Mouse (Mus musculus): Measurements from ENCODE around the gene Gm14226.
"Not testable (repeated sequence)": the region's sequence is repeated elsewhere in the genome, so short reads cannot be mapped to it uniquely, and the experiment has no call there.

Gm14226 gene

DNA sequence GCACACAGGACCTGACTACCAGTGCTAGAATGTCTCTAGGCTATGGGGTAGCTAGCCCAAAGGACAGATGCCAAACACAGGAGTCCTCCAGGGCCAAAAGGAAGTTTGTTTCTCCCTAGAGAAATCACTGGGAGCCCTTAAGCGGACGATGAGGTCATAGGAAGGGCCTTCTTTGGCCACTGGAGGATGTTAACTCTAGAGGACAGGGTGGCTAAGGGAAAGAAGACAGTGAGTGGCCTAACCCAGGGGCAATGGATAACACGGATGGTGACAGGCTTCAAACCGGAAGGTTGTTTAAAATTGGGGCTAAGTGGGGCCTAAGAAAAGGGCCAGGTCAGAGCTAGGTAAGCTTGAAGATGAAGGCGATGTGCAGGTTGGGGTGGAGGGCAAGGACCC lies 32.0 kb downstream of the Gm14226 start:
- peak; percentile 50 for DNase-seq

- peak; percentile 96 for DNase-seq
These were observed 32.6 kb downstream of the Gm14226 start for GRCm38 (mm10) chr2:155050504-155051236.

- no peak for DNase-seq
These were observed 33.7 kb downstream of the Gm14226 start for GRCm38 (mm10) chr2:155051622-155052351.

GRCm38 (mm10) chr2:155052681-155053080 lies 34.6 kb downstream of the Gm14226 start:
- no peak for DNase-seq

DNA sequence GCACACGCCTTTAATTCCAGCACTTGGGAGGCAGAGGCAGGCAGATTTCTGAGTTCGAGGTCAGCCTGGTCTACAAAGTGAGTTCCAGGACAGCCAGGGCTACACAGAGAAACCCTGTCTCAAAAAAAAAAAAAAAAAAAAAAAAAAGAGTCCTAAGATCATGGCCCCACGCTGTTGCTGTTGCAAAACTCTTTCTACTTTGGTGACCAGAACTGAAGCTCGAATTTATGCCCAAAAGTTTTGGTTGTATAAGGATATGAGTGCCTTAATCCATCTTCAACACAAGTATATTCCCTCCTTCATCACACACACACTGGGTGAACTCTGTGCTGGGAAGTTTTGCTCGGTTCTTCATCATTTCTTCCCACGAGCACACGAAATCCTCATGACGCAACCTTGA lies 35.4 kb downstream of the Gm14226 start:
- DNase-seq = not testable (repeated sequence)

DNA sequence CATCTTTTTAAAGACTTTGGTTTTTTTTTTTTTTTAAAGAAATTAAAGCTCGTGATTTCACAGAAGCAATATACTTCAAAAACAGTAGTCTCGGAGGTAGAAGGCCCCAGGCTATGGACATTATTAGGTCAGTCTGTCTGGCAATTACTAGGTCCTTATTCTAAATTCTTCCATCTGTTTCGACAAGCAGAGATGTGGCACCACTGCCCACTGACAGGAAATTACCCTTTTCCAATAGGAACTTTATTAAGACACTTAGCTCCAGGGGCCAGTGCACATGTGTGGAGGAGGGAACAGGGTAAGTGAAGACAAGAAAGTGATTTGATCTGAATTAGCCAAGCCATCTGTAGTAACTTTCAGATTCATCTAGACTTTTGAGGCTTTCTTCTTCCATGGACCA lies 36.6 kb downstream of the Gm14226 start:
- no peak for DNase-seq

- DNase-seq = no peak
These were observed 38.1 kb downstream of the Gm14226 start for GRCm38 (mm10) chr2:155056076-155056578.

GRCm38 (mm10) chr2:155057361-155057760 lies 39.3 kb downstream of the Gm14226 start:
- DNase-seq = no peak

GRCm38 (mm10) chr2:155071027-155071426 lies 53.0 kb downstream of the Gm14226 start:
- DNase-seq = no peak

GRCm38 (mm10) chr2:155072353-155073145 lies 54.5 kb downstream of the Gm14226 start:
- no peak for DNase-seq

DNA sequence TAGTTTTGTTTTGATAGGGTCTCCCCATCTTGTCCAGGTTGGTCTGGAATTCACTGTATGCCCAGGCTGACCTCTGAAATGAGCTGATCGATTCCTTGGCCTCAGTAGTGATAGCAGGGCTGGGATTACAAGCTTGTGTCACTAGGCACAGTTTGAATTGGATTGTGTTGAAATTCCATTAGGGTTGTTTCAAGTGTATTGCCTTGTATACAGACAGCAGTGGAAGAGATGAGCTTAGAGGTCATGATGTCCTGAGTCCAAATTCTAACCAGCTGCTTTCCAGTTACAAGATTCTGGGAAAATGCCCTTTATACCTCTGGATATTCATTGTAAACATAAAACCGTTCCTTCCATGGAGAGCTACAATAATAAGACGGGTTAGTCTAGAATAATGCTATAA lies 55.3 kb downstream of the Gm14226 start:
- no peak for DNase-seq

- peak; percentile 92 for DNase-seq
These were observed 56.1 kb downstream of the Gm14226 start, which contains the start of gene Ahcy for GRCm38 (mm10) chr2:155073978-155074765. Gene Ahcy, minus strand, starts transcription at chr2:155074497.

GRCm38 (mm10) chr2:155074766-155075330 lies 56.8 kb downstream of the Gm14226 start:
- DNase-seq = peak; percentile 50

GRCm38 (mm10) chr2:155075649-155076048 lies 57.6 kb downstream of the Gm14226 start:
- no peak for DNase-seq

Data from cerebellum, adult 9-10 months (tissue).